Mouse (Mus musculus): ENCODE measurements around the gene Zar1.

GRCm38 (mm10) chr5:72601006-72601405, 20.0 kb upstream of the Zar1 start:
- peak; percentile 44; the same call in 1 of the 2 replicates for TF ChIP-seq CTCF (IDR thresholded peaks at IDR 0.05; ENCODE audit: control insufficient read depth, insufficient read depth, insufficient replicate concordance, low read depth, low read length)
- no peak for TF ChIP-seq POLR2A (IDR thresholded peaks at IDR 0.05; ENCODE audit: control insufficient read depth, low read depth, low read length)
